Mouse (Mus musculus) ovary, adult 18-20 months (tissue): ENCODE measurements around the gene Ubqln4.
A peak's percentile ranks its signal among the peaks of the same experiment; 100 is the strongest.
"Not testable (repeated sequence)": the region's sequence is repeated elsewhere in the genome, so short reads cannot be mapped to it uniquely, and the experiment has no call there.

Source experiments
- DNase-seq: peaks from one replicate; pipeline ENCODE4 v3.0.0; 2022; ENCODE audit warnings: low spot score, mixed read lengths

Ubqln4 gene

GRCm38 (mm10) chr3:88568615-88569014 is 15.1 kb downstream of the Ubqln4 start:
- no peak for DNase-seq

GRCm38 (mm10) chr3:88569093-88569492 is 15.5 kb downstream of the Ubqln4 start:
- DNase-seq = no peak

- DNase-seq = no peak
These were observed 16.1 kb downstream of the Ubqln4 start for GRCm38 (mm10) chr3:88569694-88570093.

- no peak for DNase-seq
These were observed 16.8 kb downstream of the Ubqln4 start for GRCm38 (mm10) chr3:88570341-88570740.

- no peak for DNase-seq
These were observed 18.3 kb downstream of the Ubqln4 start for GRCm38 (mm10) chr3:88571856-88572255.

- no peak for DNase-seq
These were observed 19.3 kb downstream of the Ubqln4 start for GRCm38 (mm10) chr3:88572835-88573234.

- no peak for DNase-seq
These were observed 20.3 kb downstream of the Ubqln4 start for GRCm38 (mm10) chr3:88573810-88574209.

- no peak for DNase-seq
These were observed 22.0 kb downstream of the Ubqln4 start, which contains the start of gene Ssr2 for GRCm38 (mm10) chr3:88575540-88575939. TSS of gene Ssr2 (plus strand) at chr3:88575876.

GRCm38 (mm10) chr3:88577846-88578245 is 24.3 kb downstream of the Ubqln4 start:
- DNase-seq = not testable (repeated sequence)

- no peak for DNase-seq
These were observed 25.2 kb downstream of the Ubqln4 start for GRCm38 (mm10) chr3:88578498-88579424.

- peak; percentile 59 for DNase-seq
These were observed 26.0 kb downstream of the Ubqln4 start for GRCm38 (mm10) chr3:88579454-88580117.

GRCm38 (mm10) chr3:88585769-88586168 is 32.2 kb downstream of the Ubqln4 start:
- DNase-seq = no peak

GRCm38 (mm10) chr3:88586640-88587039 is 33.1 kb downstream of the Ubqln4 start:
- DNase-seq = no peak

- DNase-seq = no peak
These were observed 36.7 kb downstream of the Ubqln4 start for GRCm38 (mm10) chr3:88590246-88590645.

GRCm38 (mm10) chr3:88591044-88591443 is 37.5 kb downstream of the Ubqln4 start:
- no peak for DNase-seq

GRCm38 (mm10) chr3:88591950-88592731 is 38.6 kb downstream of the Ubqln4 start:
- no peak for DNase-seq

GRCm38 (mm10) chr3:88592942-88593576 is 39.5 kb downstream of the Ubqln4 start:
- no peak for DNase-seq

GRCm38 (mm10) chr3:88593893-88594580 is 40.5 kb downstream of the Ubqln4 start:
- DNase-seq = no peak

- DNase-seq = not testable (repeated sequence)
These were observed 43.0 kb downstream of the Ubqln4 start for GRCm38 (mm10) chr3:88596547-88596946.

- DNase-seq = no peak
These were observed 48.9 kb downstream of the Ubqln4 start for GRCm38 (mm10) chr3:88602466-88602865.

- DNase-seq = no peak
These were observed 50.2 kb downstream of the Ubqln4 start for GRCm38 (mm10) chr3:88603714-88604161.
